ENCODE assay signal across 9 mouse cellular contexts in genomic region chr5:75143767-75144166, GRCm38 (mm10). TPM values are rescaled to one million over a fixed set of nuclear protein-coding genes. Genes with fewer than 3 reads are reported as not detected.
DNase-seq lines count a peak whose midpoint lies in the region; ATAC-seq and TF ChIP-seq lines count a peak whose summit lies in the region.
"Had no signal": no experiment of that assay in that cellular context is flagged by ENCODE, and none has a peak within 500 bp of the region (broad histone marks: within the 10 kb centered on the region; RNA-seq: fewer than 3 reads in every experiment).

No protein-coding gene starts in this region.

- H3K4me2 ChIP-seq in forebrain, postnatal 0 days (ENCODE audit: low read depth), result peak overlapping the region; percentile 51
- no peak overlapping the region for H3K4me2 ChIP-seq in forebrain, embryonic 11.5 days (ENCODE audit: low read depth, low read length, severe bottlenecking)
- H3K4me2 ChIP-seq in hindbrain, embryonic 15.5 days, result 0 out of 2 replicates have a peak overlapping the region, but pooled peaks have one; percentile 56
- H3K4me2 ChIP-seq in hindbrain, embryonic 16.5 days (ENCODE audit: low read length), result no peak overlapping the region
- H3K4me2 ChIP-seq in stomach, postnatal 0 days (replicated peaks; ENCODE audit: low read depth), result no peak overlapping the region

- no peaks in the 10 kb centered on the region for H3K9me3 ChIP-seq in forebrain, postnatal 0 days (ENCODE audit: low read length)
- no peaks in the 10 kb centered on the region for H3K9me3 ChIP-seq in forebrain, embryonic 11.5 days (ENCODE audit: control insufficient read depth, low read length)
- no peaks in the 10 kb centered on the region for H3K9me3 ChIP-seq in hindbrain, embryonic 15.5 days
- H3K9me3 ChIP-seq in hindbrain, embryonic 16.5 days (ENCODE audit: control insufficient read depth, low read length), result no peaks in the 10 kb centered on the region
- no peaks in the 10 kb centered on the region for H3K9me3 ChIP-seq in stomach, postnatal 0 days (ENCODE audit: control insufficient read depth, low read length)

- WGBS in forebrain, postnatal 0 days, result 43% methylated on average over 7 of the region's 7 CpGs
- WGBS in forebrain, embryonic 11.5 days, result 52% methylated on average over 7 of the region's 7 CpGs
- WGBS in hindbrain, embryonic 15.5 days, result 45% methylated on average over 7 of the region's 7 CpGs
- WGBS in hindbrain, embryonic 16.5 days, result 49% methylated on average over 7 of the region's 7 CpGs
- 38% methylated on average over 7 of the region's 7 CpGs for WGBS in stomach, postnatal 0 days

- ATAC-seq in forebrain, postnatal 0 days, result peak; percentile 53
- ATAC-seq in forebrain, embryonic 11.5 days (replicated peaks; ENCODE audit: low FRiP score), result no peak
- no peak for ATAC-seq in hindbrain, embryonic 15.5 days (ENCODE audit: low FRiP score, low read depth)
- no peak for ATAC-seq in hindbrain, embryonic 16.5 days
- 0 out of 2 replicates have a peak, but pooled peaks have one; percentile 35 for ATAC-seq in stomach, postnatal 0 days (ENCODE audit: low FRiP score, low TSS enrichment)

- no peak for DNase-seq in forebrain, postnatal 0 days
- no peak for DNase-seq in forebrain, embryonic 11.5 days (ENCODE audit: low spot score)
- peak; percentile 36 for DNase-seq in testis, postnatal 10 days (ENCODE audit: low spot score)
- DNase-seq in testis, postnatal 14 days (ENCODE audit: low spot score), result no peak
- DNase-seq in stomach, postnatal 0 days (ENCODE audit: low spot score), result no peak
- no peak for DNase-seq in kidney, adult 11 months

- H3K9ac ChIP-seq in forebrain, postnatal 0 days, result no peak overlapping the region
- H3K9ac ChIP-seq in forebrain, embryonic 11.5 days (ENCODE audit: low read length), result no peak overlapping the region
- H3K9ac ChIP-seq in hindbrain, embryonic 15.5 days, result no peak overlapping the region
- H3K9ac ChIP-seq in hindbrain, embryonic 16.5 days (ENCODE audit: low read depth, low read length), result no peak overlapping the region
- H3K9ac ChIP-seq in stomach, postnatal 0 days (ENCODE audit: low read length), result no peak overlapping the region

- no peak overlapping the region for H3K4me3 ChIP-seq in forebrain, postnatal 0 days (ENCODE audit: low read depth, low read length)
- no peak overlapping the region for H3K4me3 ChIP-seq in forebrain, embryonic 11.5 days (ENCODE audit: low read depth, low read length)
- no peak overlapping the region for H3K4me3 ChIP-seq in hindbrain, embryonic 15.5 days
- no peak overlapping the region for H3K4me3 ChIP-seq in hindbrain, embryonic 16.5 days (ENCODE audit: low read length)
- H3K4me3 ChIP-seq in stomach, postnatal 0 days (ENCODE audit: low read depth, low read length), result no peak overlapping the region

- no peak overlapping the region for H3K27ac ChIP-seq in forebrain, postnatal 0 days (ENCODE audit: low read depth, low read length)
- no peak overlapping the region for H3K27ac ChIP-seq in forebrain, embryonic 11.5 days (ENCODE audit: low read depth, low read length)
- H3K27ac ChIP-seq in hindbrain, embryonic 15.5 days (replicated peaks), result no peak overlapping the region
- no peak overlapping the region for H3K27ac ChIP-seq in hindbrain, embryonic 16.5 days (ENCODE audit: low read depth, low read length)
- H3K27ac ChIP-seq in stomach, postnatal 0 days (replicated peaks), result no peak overlapping the region

- H3K27me3 ChIP-seq in forebrain, postnatal 0 days (ENCODE audit: insufficient read depth, low read length), result peaks cover 40% of the 10 kb centered on the region
- peaks cover 44% of the 10 kb centered on the region for H3K27me3 ChIP-seq in forebrain, embryonic 11.5 days (ENCODE audit: control insufficient read depth, insufficient read depth, low read length)
- H3K27me3 ChIP-seq in hindbrain, embryonic 15.5 days, result peaks cover 69% of the 10 kb centered on the region
- peaks cover 32% of the 10 kb centered on the region for H3K27me3 ChIP-seq in hindbrain, embryonic 16.5 days (replicated peaks; ENCODE audit: control insufficient read depth, insufficient read depth, low read length)
- peaks cover 3% of the 10 kb centered on the region; the same call in 1 of the 2 replicates for H3K27me3 ChIP-seq in stomach, postnatal 0 days (ENCODE audit: control insufficient read depth, insufficient read depth, low read length)

- peak; percentile 36 for TF ChIP-seq CTCF in forebrain, postnatal 0 days (IDR thresholded peaks at IDR 0.05; ENCODE audit: low read depth)
- peak; percentile 31 for TF ChIP-seq CTCF in stomach, postnatal 0 days (IDR thresholded peaks at IDR 0.05; ENCODE audit: low read depth)

- no peak for TF ChIP-seq EP300 in stomach, postnatal 0 days (optimal IDR thresholded peaks at IDR 0.05)

- no peaks in the 10 kb centered on the region for H3K4me1 ChIP-seq in forebrain, postnatal 0 days (ENCODE audit: insufficient read depth)
- H3K4me1 ChIP-seq in forebrain, embryonic 11.5 days (replicated peaks; ENCODE audit: control insufficient read depth, insufficient read depth, low read length), result peaks cover 7% of the 10 kb centered on the region; the same call in 1 of the 2 replicates
- peaks cover 5% of the 10 kb centered on the region for H3K4me1 ChIP-seq in hindbrain, embryonic 15.5 days (replicated peaks)
- peaks cover 8% of the 10 kb centered on the region for H3K4me1 ChIP-seq in hindbrain, embryonic 16.5 days (ENCODE audit: control insufficient read depth, insufficient read depth, low read depth, low read length)
- H3K4me1 ChIP-seq in stomach, postnatal 0 days (replicated peaks; ENCODE audit: control insufficient read depth, insufficient read depth), result no peaks in the 10 kb centered on the region

- H3K36me3 ChIP-seq in forebrain, postnatal 0 days (ENCODE audit: insufficient read depth), result no peaks in the 10 kb centered on the region
- H3K36me3 ChIP-seq in forebrain, embryonic 11.5 days (ENCODE audit: control insufficient read depth, insufficient read depth, low read length), result no peaks in the 10 kb centered on the region
- H3K36me3 ChIP-seq in hindbrain, embryonic 15.5 days, result no peaks in the 10 kb centered on the region
- H3K36me3 ChIP-seq in hindbrain, embryonic 16.5 days (ENCODE audit: control insufficient read depth, insufficient read depth, low read length), result no peaks in the 10 kb centered on the region
- no peaks in the 10 kb centered on the region for H3K36me3 ChIP-seq in stomach, postnatal 0 days (ENCODE audit: control insufficient read depth, insufficient read depth, low read length)

RNA-seq across cellular contexts. Expression of gene Pdgfra, which starts 8.3 kb away (rescaled TPM):
- 43.9 and 49.9 TPM in 2 replicates for total RNA-seq in forebrain, postnatal 0 days (2014; rRNA removed)
- polyA plus RNA-seq in forebrain, postnatal 0 days (2015; fragmentation: Nextera tagmentation; extraction: Ambion mirVana), result 10.0 and 14.0 TPM in 2 replicates
- 21.6 and 24.0 TPM in 2 replicates for polyA plus RNA-seq in forebrain, embryonic 11.5 days (2014; fragmentation: Nextera tagmentation; extraction: Ambion mirVana)
- polyA plus RNA-seq in hindbrain, embryonic 15.5 days (2015; fragmentation: Nextera tagmentation; extraction: Ambion mirVana), result 17.1 and 17.4 TPM in 2 replicates
- 20.8 and 22.1 TPM in 2 replicates for polyA plus RNA-seq in hindbrain, embryonic 16.5 days (2015; fragmentation: Nextera tagmentation; extraction: Ambion mirVana)
- 7.9 and 8.5 TPM in 2 replicates for polyA plus RNA-seq in stomach, postnatal 0 days (2015; fragmentation: Nextera tagmentation; extraction: Ambion mirVana)
- total RNA-seq: hematopoietic stem cell, adult 5-6 weeks had no signal

Comparison
In these comparisons a context has a peak if more than half of its experiments do, and no peak if none do; other contexts are left out.
1. ATAC-seq: peak in forebrain, postnatal 0 days (single experiment) and stomach, postnatal 0 days (single experiment); none in forebrain, embryonic 11.5 days (single experiment), hindbrain, embryonic 15.5 days (single experiment) and hindbrain, embryonic 16.5 days (single experiment).
2. H3K4me2 ChIP-seq: peak in forebrain, postnatal 0 days (single experiment) and hindbrain, embryonic 15.5 days (single experiment); none in forebrain, embryonic 11.5 days (single experiment), hindbrain, embryonic 16.5 days (single experiment) and stomach, postnatal 0 days (single experiment).